Mouse (Mus musculus): ENCODE data around the gene Fam98b. TPM values are rescaled to one million over a fixed set of nuclear protein-coding genes. Genes with fewer than 3 reads are reported as not detected.

The Fam98b gene
- polyA plus RNA-seq, 1 experiment: 38.6 TPM

GRCm38 (mm10) chr2:117299596-117300448 lies 50.3 kb downstream of the Fam98b start:
- DNase-seq (ENCODE audit: extremely low spot score in 1 of 2, low spot score in 1 of 2): no peak

DNA sequence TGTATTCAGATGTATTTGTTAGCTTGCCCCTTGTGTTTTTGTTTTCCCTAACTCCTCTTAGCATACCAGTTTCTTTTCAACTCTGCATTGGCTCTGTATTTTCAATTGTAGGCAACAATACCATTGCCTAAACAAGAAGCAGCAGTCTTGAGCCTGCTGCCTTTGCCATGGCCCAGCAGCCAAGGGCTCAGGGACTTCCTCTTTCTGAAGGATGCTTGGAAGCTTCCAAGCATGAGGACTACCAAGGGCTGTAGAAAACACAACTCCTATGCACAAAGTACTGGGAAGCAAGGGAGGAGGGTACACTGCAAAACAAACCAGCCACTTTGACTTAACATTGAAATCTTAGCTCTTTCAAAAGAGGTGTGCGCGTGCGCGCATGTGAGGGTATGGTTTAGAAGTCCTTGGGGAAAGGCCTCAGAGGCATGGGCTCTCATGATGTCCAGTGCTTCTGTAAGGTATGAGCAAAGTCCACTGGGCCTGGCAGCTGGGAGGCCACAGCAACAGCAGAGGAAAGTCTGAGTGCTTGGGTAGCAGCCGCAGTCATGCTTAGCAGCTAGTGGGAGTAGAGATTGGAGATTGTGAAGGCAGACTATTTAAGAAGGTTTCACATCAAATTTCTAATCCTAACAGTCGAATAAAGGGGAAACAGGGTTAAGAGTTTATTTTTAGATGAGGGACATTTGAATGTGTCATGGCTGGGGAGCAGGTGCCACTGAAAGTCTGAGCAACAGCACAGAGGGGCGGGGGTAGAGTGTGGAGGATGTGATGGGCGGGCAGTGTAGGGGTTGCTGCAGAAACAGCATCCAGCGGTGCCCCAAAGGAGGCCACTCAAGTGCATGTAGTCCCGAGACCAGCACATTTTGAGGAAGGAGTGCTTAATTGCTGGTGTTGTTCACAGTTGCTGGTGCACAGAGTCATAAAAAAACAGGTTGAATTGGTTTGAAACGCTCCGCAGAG lies 54.1 kb downstream of the Fam98b start:
- no peak for DNase-seq (ENCODE audit: extremely low spot score in 1 of 2, low spot score in 1 of 2)

DNA sequence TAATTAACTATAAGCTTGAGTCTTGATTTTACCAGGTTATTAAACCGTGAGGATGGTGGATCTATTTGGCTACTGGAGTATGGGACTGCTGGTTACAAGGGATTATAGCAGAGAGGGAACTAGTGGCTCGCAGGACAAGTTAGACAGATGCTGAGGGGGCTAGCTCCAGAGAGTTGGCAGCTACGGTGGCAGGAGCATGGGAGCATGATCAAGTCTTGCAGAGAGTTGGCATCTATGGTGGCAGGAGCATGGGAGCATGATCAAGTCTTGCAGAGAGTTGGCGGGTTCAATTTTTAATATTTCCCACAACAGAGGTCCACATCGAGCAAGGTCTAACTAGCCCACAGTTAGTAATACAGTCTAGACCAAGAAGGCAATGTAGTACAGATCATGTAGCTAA lies 55.4 kb downstream of the Fam98b start:
- DNase-seq (ENCODE audit: extremely low spot score in 1 of 2, low spot score in 1 of 2): no peak

GRCm38 (mm10) chr2:117307959-117308358 lies 58.4 kb downstream of the Fam98b start:
- DNase-seq (ENCODE audit: extremely low spot score in 1 of 2, low spot score in 1 of 2): peak in 1 of 2 experiments; percentile 58

DNA sequence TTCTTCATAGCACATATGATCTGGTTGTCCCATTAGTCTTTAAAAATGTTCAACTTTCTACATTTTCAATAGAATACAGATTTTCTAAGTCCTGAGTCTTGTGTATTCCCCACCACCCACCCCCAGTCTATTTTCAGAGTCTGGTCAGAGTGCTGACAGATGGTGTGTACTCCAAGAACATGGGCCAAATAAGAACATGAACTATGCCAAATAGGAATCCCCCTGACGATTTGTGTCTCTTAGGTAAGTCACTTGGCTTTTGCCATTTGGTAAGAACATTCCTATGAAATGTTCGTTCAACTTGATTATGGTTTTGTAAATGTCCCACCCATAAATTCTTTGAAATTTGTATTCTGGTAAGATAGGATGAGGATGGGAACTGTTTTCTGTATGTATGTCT lies 59.5 kb downstream of the Fam98b start:
- no peak for DNase-seq (ENCODE audit: extremely low spot score in 1 of 2, low spot score in 1 of 2)

DNA sequence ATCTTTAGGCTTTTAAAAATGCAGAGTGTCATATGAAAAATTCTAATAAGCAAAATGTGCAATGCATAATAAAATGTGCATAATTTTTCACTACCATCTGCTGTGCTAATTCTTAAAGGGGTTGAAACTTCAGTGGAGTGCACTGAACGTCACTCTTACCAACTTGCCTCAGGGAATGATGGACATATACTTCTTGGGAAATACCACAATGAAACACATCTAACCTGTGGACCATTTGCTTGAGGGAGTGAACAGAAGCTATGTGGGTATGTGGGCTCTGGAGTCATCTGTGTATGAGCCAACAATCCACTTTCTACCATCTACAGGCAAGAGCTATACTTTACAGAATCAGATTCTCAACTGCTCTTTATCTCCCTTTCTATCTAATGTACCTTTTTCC lies 61.8 kb downstream of the Fam98b start:
- no peak for DNase-seq (ENCODE audit: extremely low spot score in 1 of 2, low spot score in 1 of 2)

GRCm38 (mm10) chr2:117312030-117312429 lies 62.5 kb downstream of the Fam98b start:
- DNase-seq (ENCODE audit: extremely low spot score in 1 of 2, low spot score in 1 of 2): no peak

GRCm38 (mm10) chr2:117312441-117312895 lies 62.9 kb downstream of the Fam98b start:
- peak in 1 of 2 experiments; percentile 67 for DNase-seq (ENCODE audit: extremely low spot score in 1 of 2, low spot score in 1 of 2)

DNA sequence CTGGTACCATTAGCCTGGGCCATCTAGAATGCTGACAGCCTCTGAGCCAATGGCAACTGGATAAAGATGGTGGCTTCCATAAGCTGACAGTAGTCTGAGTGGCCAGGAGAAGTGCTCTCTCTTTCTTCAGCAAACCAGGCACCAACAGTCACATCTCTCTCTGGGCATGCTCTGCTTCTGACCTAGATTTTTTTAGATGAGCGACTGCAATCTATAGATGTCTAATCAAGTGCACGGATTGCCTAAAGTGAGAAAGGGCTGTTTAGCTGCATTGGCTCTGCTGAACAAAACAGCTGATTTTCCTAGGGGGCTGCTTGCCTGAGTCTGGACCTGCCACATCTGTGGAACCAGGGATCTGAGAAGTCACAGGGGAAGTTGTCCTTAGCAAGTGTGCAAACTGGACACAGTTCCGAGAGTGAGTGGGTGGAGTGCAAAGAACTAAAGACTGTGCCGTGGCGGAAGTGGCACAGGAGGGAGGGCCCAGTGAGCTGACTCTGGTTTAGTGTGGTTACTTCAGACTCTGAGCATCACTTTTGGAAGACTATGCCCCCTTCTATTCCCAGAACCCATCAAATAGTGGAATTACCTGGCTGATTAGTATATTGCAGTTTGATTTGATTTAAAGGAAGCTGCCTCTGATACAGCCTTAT lies 64.2 kb downstream of the Fam98b start:
- no peak for DNase-seq (ENCODE audit: extremely low spot score in 1 of 2, low spot score in 1 of 2)

DNA sequence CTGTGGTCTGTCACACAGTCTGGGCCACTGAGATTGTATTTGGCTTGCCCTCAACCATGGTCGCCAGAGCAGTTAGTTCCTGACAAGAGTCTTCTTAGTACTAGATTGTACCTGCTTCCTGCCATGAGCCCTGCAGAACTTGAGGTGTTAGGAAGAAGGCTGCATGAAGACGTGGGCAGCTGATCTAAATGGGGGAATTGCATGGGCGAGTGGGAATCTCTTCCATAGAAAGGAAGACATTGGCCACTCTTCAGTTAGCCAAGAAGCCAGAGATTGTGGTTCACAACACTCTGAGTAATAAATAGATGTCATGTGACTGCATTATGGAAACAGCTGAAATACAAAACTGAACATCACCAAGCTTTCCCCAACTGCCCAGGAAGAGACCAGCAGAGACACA lies 69.5 kb downstream of the Fam98b start:
- no peak for DNase-seq (ENCODE audit: extremely low spot score in 1 of 2, low spot score in 1 of 2)

Other genes with a start within 250 kb of the Fam98b start
- gene Spred1, start 128.4 kb upstream of the Fam98b start, polyA plus RNA-seq (2012; rRNA removed): 44.5 and 44.6 TPM in 2 replicates
- gene Rasgrp1, start 93.3 kb downstream of the Fam98b start, polyA plus RNA-seq (2012; rRNA removed): 191 and 194 TPM in 2 replicates

Measured in frontal cortex, adult 2 months (tissue).